Mouse (Mus musculus) mouse trophoblast stem cell (cell line): ENCODE measurements at regions not wholly inside any gene's neighbourhood (a gene's known extent, or its start where the extent isn't known, plus 50 kb on each side); places are given as distances from the start of the nearest gene placed in this dataset.

ENCODE experiments used
- in situ Hi-C, 2 experiments: fragments of 300-500 bp; cut with MseI, MboI; formaldehyde crosslinking; loops; 2 replicates in 1 of 2; 3 replicates in 1 of 2; pipeline ENCODE4 v1.15.1; 2025

GRCm38 (mm10) chr4:32149171-32149570 is 89.4 kb upstream of the Bach2 start:
- in situ Hi-C loops, result no loop called here

GRCm38 (mm10) chr4:32153356-32153755 is 85.2 kb upstream of the Bach2 start:
- in situ Hi-C loops, result loop anchor here in 1 of 2 experiments (10.0 kb wide), 1 partner anchor 91 kb away; no protein-coding TSS in a partner anchor

GRCm38 (mm10) chr4:32156965-32157364 is 81.6 kb upstream of the Bach2 start:
- in situ Hi-C loops, result loop anchor here in 1 of 2 experiments (10.0 kb wide), 1 partner anchor 88 kb away; no protein-coding TSS in a partner anchor

- in situ Hi-C loops, result loop anchor here in 1 of 2 experiments (10.0 kb wide), 1 partner anchor 86 kb away; no protein-coding TSS in a partner anchor
Measured at GRCm38 (mm10) chr4:32158451-32158850, 80.2 kb upstream of the Bach2 start.

- in situ Hi-C loops, result loop anchor here in 1 of 2 experiments (10.0 kb wide), 1 partner anchor 86 kb away; no protein-coding TSS in a partner anchor
Measured at GRCm38 (mm10) chr4:32158886-32159285, 79.7 kb upstream of the Bach2 start.

GRCm38 (mm10) chr4:32160815-32161214 is 77.8 kb upstream of the Bach2 start:
- in situ Hi-C loops, result no loop called here

GRCm38 (mm10) chr4:32161871-32162656 is 76.5 kb upstream of the Bach2 start:
- in situ Hi-C loops, result no loop called here

GRCm38 (mm10) chr4:32162694-32163240 is 75.8 kb upstream of the Bach2 start:
- in situ Hi-C loops, result no loop called here

GRCm38 (mm10) chr4:32164081-32164641 is 74.4 kb upstream of the Bach2 start:
- in situ Hi-C loops, result no loop called here

GRCm38 (mm10) chr4:32164736-32165241 is 73.8 kb upstream of the Bach2 start:
- in situ Hi-C loops, result no loop called here

- in situ Hi-C loops, result no loop called here
Measured at GRCm38 (mm10) chr4:32165918-32166528, 72.6 kb upstream of the Bach2 start.

- in situ Hi-C loops, result no loop called here
Measured at GRCm38 (mm10) chr4:32167151-32167550, 71.5 kb upstream of the Bach2 start.

GRCm38 (mm10) chr4:32170106-32170459 is 68.5 kb upstream of the Bach2 start:
- in situ Hi-C loops, result no loop called here

GRCm38 (mm10) chr4:32170460-32171192 is 68.0 kb upstream of the Bach2 start:
- in situ Hi-C loops, result no loop called here

- in situ Hi-C loops, result no loop called here
Measured at GRCm38 (mm10) chr4:32171291-32171690, 67.3 kb upstream of the Bach2 start.

- in situ Hi-C loops, result no loop called here
Measured at GRCm38 (mm10) chr4:32172992-32173391, 65.6 kb upstream of the Bach2 start.

GRCm38 (mm10) chr4:32174771-32175170 is 63.8 kb upstream of the Bach2 start:
- in situ Hi-C loops, result no loop called here

GRCm38 (mm10) chr4:32175231-32175630 is 63.4 kb upstream of the Bach2 start:
- in situ Hi-C loops, result no loop called here

GRCm38 (mm10) chr4:32175853-32176448 is 62.7 kb upstream of the Bach2 start:
- in situ Hi-C loops, result no loop called here

GRCm38 (mm10) chr4:32176449-32177135 is 62.0 kb upstream of the Bach2 start:
- in situ Hi-C loops, result no loop called here
